Mouse (Mus musculus): ENCODE data around the gene Nr4a3.

DNA sequence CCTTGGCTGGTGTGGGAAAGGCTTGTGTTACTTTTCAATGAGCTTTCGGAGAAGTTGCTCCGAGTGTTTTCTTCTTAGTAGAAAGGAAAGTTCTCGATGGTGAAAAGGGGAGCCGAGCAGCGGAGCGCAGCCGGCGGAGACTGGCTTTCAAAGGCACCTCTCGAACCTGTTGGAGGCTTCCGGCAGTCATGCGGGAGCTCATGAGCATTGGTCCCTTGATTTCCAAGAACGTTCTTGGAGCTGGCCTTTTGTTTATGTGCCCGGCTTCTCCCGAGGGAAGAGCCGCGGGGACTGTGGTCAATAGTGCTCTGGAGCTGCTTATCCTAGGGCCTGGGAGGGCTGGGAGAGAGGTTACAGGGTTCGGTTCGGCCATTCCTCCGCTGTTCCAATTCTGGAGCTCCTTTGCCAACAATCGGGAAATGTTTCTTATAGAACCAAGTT is 1.5 kb downstream of the Nr4a3 start:
- TF ChIP-seq GATA1 (IDR thresholded peaks at IDR 0.05; ENCODE audit: borderline replicate concordance, low read length) (no peak), FLI1 (IDR thresholded peaks at IDR 0.05; ENCODE audit: low read length) (no peak)

Data from megakaryocyte, embryonic 14.5 days (primary cell).